Mouse (Mus musculus): Measurements from ENCODE around the gene Slc9a1. TPM values are rescaled to one million over a fixed set of nuclear protein-coding genes. Genes with fewer than 3 reads are reported as not detected.

Gene Slc9a1
- polyA plus RNA-seq, 1 experiment from 2014 or later = 9.4 TPM

DNA sequence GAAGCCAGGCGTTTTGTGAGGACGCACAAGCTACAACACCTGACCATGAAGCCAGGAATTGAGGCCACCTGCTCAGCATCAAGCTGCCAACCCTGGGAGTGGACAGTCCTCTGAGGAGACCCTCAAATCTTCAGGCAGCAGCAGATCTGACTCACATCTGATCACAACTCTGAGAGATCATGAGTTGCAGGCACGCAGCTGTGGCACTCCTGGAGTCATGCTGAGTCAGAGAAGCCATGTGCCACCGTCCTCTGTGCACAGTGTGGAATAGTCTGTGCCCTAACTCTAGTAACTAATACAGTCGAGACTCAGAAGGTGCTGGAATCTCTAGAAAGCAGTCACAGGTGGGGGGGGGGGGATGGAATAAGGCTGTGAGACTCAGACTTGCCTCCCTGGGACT, 77.9 kb downstream of the Slc9a1 start:
- Histone ChIP-seq H3K9ac (no peak overlapping the region), H3K4me3 (no peak overlapping the region), H3K27ac (no peak overlapping the region), H3K4me2 (no peak overlapping the region), H3K9me3 (no peaks in the 10 kb centered on the region), H3K27me3 (no peaks in the 10 kb centered on the region), H3K4me1 (peaks cover 15% of the 10 kb centered on the region), H3K36me3 (no peaks in the 10 kb centered on the region)
- ATAC-seq (ENCODE audit: insufficient number of reproducible peaks, insufficient read depth, low FRiP score, low TSS enrichment, low read depth) = no peak
- 49% methylated on average over 5 of the region's 5 CpGs for WGBS

DNA sequence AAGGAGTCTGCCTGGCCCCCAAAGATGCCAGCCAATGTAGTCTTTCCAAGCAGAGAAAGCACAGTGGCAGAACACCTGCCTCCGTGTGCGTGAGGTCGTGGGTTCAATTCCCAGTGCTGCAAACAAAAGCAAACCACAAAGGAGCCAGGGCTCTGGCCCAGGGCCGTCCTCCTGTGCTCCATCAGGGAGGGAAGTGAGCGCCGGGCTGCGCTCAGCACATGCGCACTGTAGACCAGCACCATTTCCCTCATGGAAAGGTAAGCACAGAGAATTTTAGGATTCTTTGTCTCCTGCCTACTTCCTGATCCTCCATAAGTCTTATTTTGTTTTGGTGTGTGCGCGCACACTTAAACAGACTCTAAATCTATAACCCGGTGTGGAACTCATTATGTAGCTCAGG, 78.5 kb downstream of the Slc9a1 start:
- H3K27ac ChIP-seq = no peak overlapping the region
- no peaks in the 10 kb centered on the region for H3K9me3 ChIP-seq
- ATAC-seq (ENCODE audit: insufficient number of reproducible peaks, insufficient read depth, low FRiP score, low TSS enrichment, low read depth) = no peak
- H3K4me2 ChIP-seq = no peak overlapping the region
- 0 out of 2 replicates have a peak overlapping the region, but pooled peaks have one; percentile 11 for H3K9ac ChIP-seq
- no peaks in the 10 kb centered on the region for H3K27me3 ChIP-seq
- no peaks in the 10 kb centered on the region for H3K36me3 ChIP-seq
- no peak overlapping the region for H3K4me3 ChIP-seq
- 80% methylated on average over 11 of the region's 11 CpGs for WGBS
- peaks cover 15% of the 10 kb centered on the region for H3K4me1 ChIP-seq

DNA sequence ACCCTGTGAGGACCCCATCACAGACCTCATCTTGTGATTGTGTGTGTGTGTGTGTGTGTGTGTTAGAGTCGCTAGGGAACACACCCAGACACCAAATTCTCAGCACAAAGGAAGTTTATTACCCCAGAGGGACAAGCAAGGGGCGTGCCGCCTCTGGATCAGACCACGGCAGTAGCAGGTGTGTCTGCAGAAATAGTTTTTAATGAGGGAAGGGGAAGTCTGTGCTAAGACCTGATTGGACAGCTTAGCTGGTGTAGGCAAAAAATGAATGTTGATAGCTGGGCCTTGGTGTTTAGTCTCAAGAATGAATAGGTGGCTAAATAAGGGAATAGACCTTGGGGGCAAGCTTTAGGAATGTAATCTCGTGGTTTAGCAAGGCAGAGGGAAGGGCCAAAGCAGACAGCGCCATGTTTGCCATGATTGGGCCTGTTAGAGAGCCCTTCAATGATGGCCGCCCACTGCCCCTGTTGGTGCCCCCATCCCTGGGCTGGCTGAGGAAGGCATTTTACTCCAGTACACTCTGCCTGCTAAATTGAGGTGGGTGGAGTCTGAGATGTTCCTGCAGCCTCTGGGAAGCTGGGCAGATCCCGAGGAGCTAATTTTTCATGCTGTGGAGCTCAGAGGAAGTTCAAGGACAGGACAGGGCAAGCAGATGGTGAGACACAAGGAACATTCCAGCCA, 79.3 kb downstream of the Slc9a1 start:
- H3K27me3 ChIP-seq = no peaks in the 10 kb centered on the region
- no peak overlapping the region for H3K4me3 ChIP-seq
- no peak overlapping the region for H3K4me2 ChIP-seq
- no peaks in the 10 kb centered on the region for H3K9me3 ChIP-seq
- peaks cover 15% of the 10 kb centered on the region for H3K4me1 ChIP-seq
- no peak for ATAC-seq (ENCODE audit: insufficient number of reproducible peaks, insufficient read depth, low FRiP score, low TSS enrichment, low read depth)
- no peak overlapping the region for H3K9ac ChIP-seq
- H3K27ac ChIP-seq = no peak overlapping the region; the same call in 1 of the 2 replicates
- H3K36me3 ChIP-seq = no peaks in the 10 kb centered on the region
- WGBS = 61% methylated on average over 8 of the region's 8 CpGs

DNA sequence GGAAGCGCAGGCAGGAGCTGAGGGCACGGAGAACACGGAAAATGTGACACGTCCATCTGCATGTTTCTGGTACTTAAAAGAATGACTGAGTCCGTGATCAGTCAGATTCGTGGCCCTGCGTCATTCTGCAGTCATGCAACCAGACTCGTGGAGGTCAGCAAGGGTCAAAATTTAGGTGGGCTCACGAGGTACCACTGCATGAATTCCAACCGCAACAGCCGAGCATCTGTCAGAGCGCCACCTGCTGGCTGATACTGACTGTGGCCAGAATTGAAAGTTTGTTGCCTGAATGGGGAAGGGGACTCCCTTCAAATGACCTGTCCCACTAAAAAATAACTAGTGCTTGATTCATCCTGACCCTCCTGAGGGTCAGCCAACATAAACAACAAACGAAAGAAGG, 80.2 kb downstream of the Slc9a1 start:
- Histone ChIP-seq H3K4me2 (peak overlapping the region; percentile 27; the same call in 1 of the 2 replicates), H3K27me3 (no peaks in the 10 kb centered on the region), H3K27ac (no peak overlapping the region), H3K36me3 (no peaks in the 10 kb centered on the region), H3K9ac (no peak overlapping the region), H3K9me3 (no peaks in the 10 kb centered on the region), H3K4me3 (no peak overlapping the region), H3K4me1 (peaks cover 15% of the 10 kb centered on the region)
- WGBS = 17% methylated on average over 13 of the region's 13 CpGs
- no peak for ATAC-seq (ENCODE audit: insufficient number of reproducible peaks, insufficient read depth, low FRiP score, low TSS enrichment, low read depth)

DNA sequence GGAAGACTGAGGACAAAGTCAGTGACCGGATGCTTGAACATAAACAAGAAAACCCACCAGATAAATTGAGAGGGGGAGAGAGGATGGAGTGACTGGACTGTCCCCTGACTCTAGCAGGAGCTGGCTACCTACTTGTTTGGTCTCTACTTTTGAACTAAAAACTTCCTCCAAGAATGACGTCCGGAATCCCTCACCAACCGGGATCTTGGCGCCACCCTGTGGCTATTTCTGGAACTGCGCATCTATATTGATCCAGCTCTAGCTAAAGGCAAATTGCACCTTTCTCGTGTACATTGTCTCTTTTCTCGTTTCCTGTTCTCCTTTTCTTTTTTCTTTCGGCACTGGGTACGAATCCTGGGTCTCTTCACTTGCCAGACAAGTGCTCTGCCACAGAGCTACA, 82.0 kb downstream of the Slc9a1 start:
- H3K9me3 ChIP-seq = no peaks in the 10 kb centered on the region
- no peaks in the 10 kb centered on the region for H3K27me3 ChIP-seq
- no peaks in the 10 kb centered on the region for H3K36me3 ChIP-seq
- peaks cover 15% of the 10 kb centered on the region for H3K4me1 ChIP-seq
- H3K4me3 ChIP-seq = no peak overlapping the region
- H3K4me2 ChIP-seq = no peak overlapping the region
- 7% methylated on average over 10 of the region's 10 CpGs for WGBS
- ATAC-seq (ENCODE audit: insufficient number of reproducible peaks, insufficient read depth, low FRiP score, low TSS enrichment, low read depth) = no peak
- H3K9ac ChIP-seq = no peak overlapping the region
- no peak overlapping the region for H3K27ac ChIP-seq

DNA sequence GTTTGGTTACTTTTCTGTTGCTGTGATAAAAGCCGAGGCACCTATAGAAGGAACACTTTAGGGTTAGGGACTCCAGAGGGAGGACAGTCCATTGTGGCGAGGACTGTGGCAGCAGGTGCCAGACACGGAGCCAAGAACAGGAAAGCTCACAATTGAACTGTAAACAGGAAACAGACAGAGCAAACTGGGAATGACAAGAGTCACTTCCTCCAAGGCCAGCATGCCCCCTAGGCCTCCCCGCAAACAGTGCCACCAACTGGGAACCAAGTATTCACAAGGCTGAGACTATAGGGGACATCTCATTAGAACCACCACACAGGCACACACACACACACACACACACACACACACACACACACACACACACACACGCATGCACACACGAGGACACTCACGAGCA, 82.9 kb downstream of the Slc9a1 start:
- H3K4me1 ChIP-seq = peaks cover 15% of the 10 kb centered on the region
- no peak overlapping the region for H3K4me3 ChIP-seq
- WGBS = 71% methylated on average over 7 of the region's 7 CpGs
- no peak overlapping the region for H3K4me2 ChIP-seq
- H3K27me3 ChIP-seq = no peaks in the 10 kb centered on the region
- no peaks in the 10 kb centered on the region for H3K9me3 ChIP-seq
- no peaks in the 10 kb centered on the region for H3K36me3 ChIP-seq
- no peak overlapping the region for H3K27ac ChIP-seq
- ATAC-seq (ENCODE audit: insufficient number of reproducible peaks, insufficient read depth, low FRiP score, low TSS enrichment, low read depth) = no peak
- no peak overlapping the region for H3K9ac ChIP-seq

DNA sequence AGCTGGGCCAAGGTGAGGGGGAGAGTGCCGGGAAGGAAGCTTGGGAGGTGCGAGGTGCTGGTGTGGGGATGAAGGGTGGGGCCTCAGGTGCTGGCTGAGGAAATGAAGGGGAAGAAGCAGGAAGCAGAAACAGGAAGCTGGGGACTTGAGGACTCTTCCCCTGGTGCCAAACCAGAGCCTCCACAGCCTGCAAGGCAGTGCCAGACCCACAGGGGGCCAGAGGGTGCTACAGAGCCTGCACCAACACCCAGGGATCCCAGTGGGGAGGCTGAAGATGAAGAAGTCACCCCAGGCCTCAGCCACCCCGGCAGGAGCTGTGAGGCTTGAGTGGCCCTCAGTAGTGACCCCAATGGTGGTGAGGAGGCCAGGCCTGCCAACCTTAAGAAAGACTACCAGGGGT, 88.5 kb downstream of the Slc9a1 start:
- H3K27me3 ChIP-seq = no peaks in the 10 kb centered on the region
- WGBS = 78% methylated on average over 3 of the region's 3 CpGs
- no peak for ATAC-seq (ENCODE audit: insufficient number of reproducible peaks, insufficient read depth, low FRiP score, low TSS enrichment, low read depth)
- no peak overlapping the region for H3K27ac ChIP-seq
- H3K9me3 ChIP-seq = no peaks in the 10 kb centered on the region
- H3K4me2 ChIP-seq = no peak overlapping the region
- H3K4me3 ChIP-seq = no peak overlapping the region
- H3K36me3 ChIP-seq = no peaks in the 10 kb centered on the region
- no peak overlapping the region for H3K9ac ChIP-seq
- H3K4me1 ChIP-seq = no peaks in the 10 kb centered on the region

DNA sequence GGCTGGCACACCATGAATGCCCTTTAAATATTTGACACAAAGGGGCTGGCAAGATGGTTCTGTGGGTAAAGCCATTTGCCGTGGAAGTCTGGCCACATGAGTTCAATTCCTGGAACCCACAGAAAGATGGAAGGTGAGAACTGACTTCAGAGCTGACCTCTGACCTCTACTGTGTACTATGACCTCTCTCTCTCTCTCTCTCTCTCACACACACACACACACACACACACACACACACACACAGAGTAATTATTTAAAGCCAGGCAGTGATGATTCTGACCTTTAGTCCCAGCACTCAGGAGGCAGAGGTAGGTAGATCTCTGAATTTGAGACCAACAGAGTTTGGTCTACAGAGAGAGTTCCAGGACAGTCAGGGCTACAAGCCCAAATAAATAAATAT, 90.5 kb downstream of the Slc9a1 start:
- Histone ChIP-seq H3K27me3 (no peaks in the 10 kb centered on the region), H3K4me2 (no peak overlapping the region), H3K36me3 (no peaks in the 10 kb centered on the region), H3K4me1 (no peaks in the 10 kb centered on the region), H3K27ac (no peak overlapping the region), H3K9ac (no peak overlapping the region), H3K4me3 (no peak overlapping the region), H3K9me3 (no peaks in the 10 kb centered on the region)
- ATAC-seq (ENCODE audit: insufficient number of reproducible peaks, insufficient read depth, low FRiP score, low TSS enrichment, low read depth) = no peak
- 71% methylated on average over 1 of the region's 1 CpGs for WGBS

DNA sequence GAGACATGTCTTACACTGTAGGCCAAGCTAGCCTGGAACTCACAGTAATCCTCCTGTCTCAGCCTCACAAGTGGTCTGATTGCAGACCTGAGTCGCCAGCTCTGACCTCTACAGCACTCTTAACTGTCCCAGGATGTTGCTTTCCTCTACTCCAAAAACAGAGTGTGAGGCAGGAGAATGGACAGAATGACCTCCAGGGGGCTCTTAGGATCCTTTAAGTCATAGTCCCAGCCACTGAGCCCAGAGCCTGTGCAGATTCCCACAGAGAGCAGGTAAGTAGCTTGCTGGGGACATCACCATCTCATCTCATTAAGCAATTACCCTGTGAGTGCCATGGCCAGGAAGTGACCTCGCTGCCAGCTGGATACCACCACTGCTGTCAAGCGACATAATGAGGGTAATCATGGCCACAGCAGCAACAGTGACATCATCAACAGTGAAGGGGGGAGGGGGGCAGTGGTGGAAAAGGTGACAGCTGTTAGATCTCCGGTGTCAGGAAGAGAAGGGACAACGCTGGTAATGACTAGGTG, 91.4 kb downstream of the Slc9a1 start:
- no peak for ATAC-seq (ENCODE audit: insufficient number of reproducible peaks, insufficient read depth, low FRiP score, low TSS enrichment, low read depth)
- Histone ChIP-seq H3K27me3 (no peaks in the 10 kb centered on the region), H3K36me3 (no peaks in the 10 kb centered on the region), H3K4me1 (no peaks in the 10 kb centered on the region), H3K4me3 (no peak overlapping the region), H3K27ac (no peak overlapping the region), H3K9me3 (no peaks in the 10 kb centered on the region), H3K4me2 (no peak overlapping the region), H3K9ac (no peak overlapping the region)
- WGBS = 61% methylated on average over 5 of the region's 5 CpGs

DNA sequence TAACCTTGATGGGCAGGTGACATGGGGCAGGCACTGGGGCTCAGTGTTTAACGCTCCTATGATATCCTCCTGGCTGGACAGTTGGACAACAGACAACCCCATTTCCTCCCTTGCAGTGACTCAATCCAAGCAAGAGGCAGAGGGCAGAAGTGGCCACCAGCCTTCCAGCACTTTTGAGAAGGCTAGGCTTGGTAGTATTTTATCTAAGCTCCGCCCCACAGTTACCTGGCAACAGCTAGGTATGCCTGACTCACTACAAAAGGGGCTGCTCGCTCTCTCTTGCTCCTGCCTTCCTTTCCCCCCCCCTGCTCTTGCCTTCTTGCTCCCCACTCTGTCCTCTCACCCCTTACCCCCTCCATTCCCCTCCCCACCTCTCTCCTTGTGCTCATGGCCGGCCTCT, 91.9 kb downstream of the Slc9a1 start:
- Histone ChIP-seq H3K36me3 (no peaks in the 10 kb centered on the region), H3K4me2 (no peak overlapping the region), H3K9me3 (no peaks in the 10 kb centered on the region), H3K9ac (no peak overlapping the region), H3K27me3 (no peaks in the 10 kb centered on the region), H3K4me1 (no peaks in the 10 kb centered on the region), H3K4me3 (no peak overlapping the region), H3K27ac (no peak overlapping the region)
- WGBS = 82% methylated on average over 4 of the region's 4 CpGs
- no peak for ATAC-seq (ENCODE audit: insufficient number of reproducible peaks, insufficient read depth, low FRiP score, low TSS enrichment, low read depth)

DNA sequence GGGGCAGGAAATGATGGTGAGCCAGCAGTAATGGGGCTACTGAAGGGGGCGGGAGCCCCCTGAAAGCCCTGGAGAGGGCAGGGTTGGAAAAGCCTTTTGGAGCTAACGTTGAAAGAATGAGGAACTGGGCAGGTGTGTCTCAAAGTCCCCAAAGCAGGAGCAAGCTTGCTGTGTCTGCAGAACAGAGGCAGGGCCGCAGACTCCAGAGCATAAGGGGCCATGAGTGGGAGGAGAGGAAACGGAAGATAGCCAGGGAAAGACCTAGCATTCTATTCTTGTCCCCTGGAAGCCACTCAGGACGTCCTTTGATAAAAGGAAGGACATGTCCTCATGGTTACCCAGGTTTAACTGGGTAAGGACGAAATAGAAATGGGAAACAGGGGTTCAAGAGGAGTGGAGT, 93.7 kb downstream of the Slc9a1 start:
- no peaks in the 10 kb centered on the region for H3K9me3 ChIP-seq
- no peak overlapping the region for H3K9ac ChIP-seq
- no peaks in the 10 kb centered on the region for H3K36me3 ChIP-seq
- no peak overlapping the region for H3K4me3 ChIP-seq
- H3K4me1 ChIP-seq = 0 out of 2 replicates have a peak, but pooled peaks cover 4% of the 10 kb centered on the region
- ATAC-seq (ENCODE audit: insufficient number of reproducible peaks, insufficient read depth, low FRiP score, low TSS enrichment, low read depth) = no peak
- H3K27ac ChIP-seq = no peak overlapping the region
- 56% methylated on average over 6 of the region's 6 CpGs for WGBS
- no peak overlapping the region for H3K4me2 ChIP-seq
- H3K27me3 ChIP-seq = no peaks in the 10 kb centered on the region

DNA sequence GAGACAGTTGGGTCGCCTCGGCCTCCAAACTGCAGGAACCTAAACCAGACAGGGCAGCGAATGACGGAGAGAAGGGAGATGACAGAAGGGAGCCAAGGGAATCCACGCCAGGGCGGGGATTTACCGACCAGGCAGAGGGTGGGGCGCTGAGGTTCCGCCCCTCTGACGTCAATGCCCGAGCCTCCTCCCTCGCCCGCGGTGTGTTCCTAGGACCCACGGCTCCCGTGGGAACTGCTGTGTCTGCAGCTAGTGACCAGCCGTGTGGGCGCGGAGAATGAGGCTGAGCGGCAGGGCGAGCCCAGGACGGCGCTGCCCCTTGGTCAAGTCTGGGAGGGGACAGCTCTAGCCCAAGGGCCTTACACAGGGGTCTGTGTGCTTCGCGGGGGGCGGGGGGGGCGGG, 98.6 kb downstream of the Slc9a1 start:
- WGBS = under 1% methylated on average over 27 of the region's 27 CpGs

More for the DNA sequence above, 98.6 kb downstream of the Slc9a1 start:
- no peak overlapping the region for H3K27ac ChIP-seq
- H3K9me3 ChIP-seq = peaks cover 5% of the 10 kb centered on the region; the same call in 1 of the 2 replicates
- no peak for ATAC-seq (ENCODE audit: insufficient number of reproducible peaks, insufficient read depth, low FRiP score, low TSS enrichment, low read depth)
- H3K27me3 ChIP-seq = peaks cover 13% of the 10 kb centered on the region
- H3K36me3 ChIP-seq = no peaks in the 10 kb centered on the region
- peaks cover 14% of the 10 kb centered on the region; the same call in 1 of the 2 replicates for H3K4me1 ChIP-seq
- H3K4me2 ChIP-seq = peak overlapping the region; percentile 97
- H3K9ac ChIP-seq = peak overlapping the region; percentile 75
- H3K4me3 ChIP-seq = peak overlapping the region; percentile 57

All from embryonic facial prominence, embryonic 13.5 days (tissue).